Mouse (Mus musculus) right cerebral cortex, adult 18-20 months (tissue): ENCODE results near the gene Cep112.

Source experiments
- DNase-seq: peaks from one replicate; pipeline ENCODE4 v3.0.0; 2022; ENCODE audit warnings: mixed read lengths

Gene Cep112

GRCm38 (mm10) chr11:108449811-108450210 lies 24.8 kb downstream of the Cep112 start:
- peak; percentile 53 for DNase-seq

- DNase-seq: no peak
Measured at GRCm38 (mm10) chr11:108459599-108459998, 34.6 kb downstream of the Cep112 start.

- DNase-seq: peak; percentile 49
Measured at GRCm38 (mm10) chr11:108464138-108464537, 39.1 kb downstream of the Cep112 start.

GRCm38 (mm10) chr11:108464715-108465301 lies 39.8 kb downstream of the Cep112 start:
- DNase-seq: no peak

- no peak for DNase-seq
Measured at GRCm38 (mm10) chr11:108475738-108476137, 50.7 kb downstream of the Cep112 start.

GRCm38 (mm10) chr11:108476226-108476625 lies 51.2 kb downstream of the Cep112 start:
- no peak for DNase-seq

- no peak for DNase-seq
Measured at GRCm38 (mm10) chr11:108483976-108484375, 59.0 kb downstream of the Cep112 start.

GRCm38 (mm10) chr11:108488256-108488655 lies 63.3 kb downstream of the Cep112 start:
- no peak for DNase-seq

- DNase-seq: no peak
Measured at GRCm38 (mm10) chr11:108489863-108490262, 64.9 kb downstream of the Cep112 start.

- DNase-seq: no peak
Measured at GRCm38 (mm10) chr11:108508190-108508589, 83.2 kb downstream of the Cep112 start.

- DNase-seq: no peak
Measured at GRCm38 (mm10) chr11:108527725-108528363, 102.9 kb downstream of the Cep112 start.

- DNase-seq: no peak
Measured at GRCm38 (mm10) chr11:108532901-108533300, 107.9 kb downstream of the Cep112 start.

GRCm38 (mm10) chr11:108534014-108534413 lies 109.0 kb downstream of the Cep112 start:
- no peak for DNase-seq

GRCm38 (mm10) chr11:108552997-108553622 lies 128.1 kb downstream of the Cep112 start:
- DNase-seq: no peak

GRCm38 (mm10) chr11:108553881-108554280 lies 128.9 kb downstream of the Cep112 start:
- DNase-seq: no peak

GRCm38 (mm10) chr11:108558544-108558943 lies 133.6 kb downstream of the Cep112 start:
- DNase-seq: no peak

GRCm38 (mm10) chr11:108559506-108559905 lies 134.5 kb downstream of the Cep112 start:
- no peak for DNase-seq

- DNase-seq: no peak
Measured at GRCm38 (mm10) chr11:108562076-108562475, 137.1 kb downstream of the Cep112 start.

GRCm38 (mm10) chr11:108586551-108587184 lies 161.7 kb downstream of the Cep112 start:
- no peak for DNase-seq

- DNase-seq: no peak
Measured at GRCm38 (mm10) chr11:108593207-108593958, 168.4 kb downstream of the Cep112 start.

- DNase-seq: no peak
Measured at GRCm38 (mm10) chr11:108593959-108594579, 169.1 kb downstream of the Cep112 start.

- DNase-seq: peak; percentile 9
Measured at GRCm38 (mm10) chr11:108605301-108605700, 180.3 kb downstream of the Cep112 start.

GRCm38 (mm10) chr11:108606036-108606435 lies 181.0 kb downstream of the Cep112 start:
- DNase-seq: no peak
